Mouse (Mus musculus): Measurements from ENCODE around the gene Tdrd7.

DNA sequence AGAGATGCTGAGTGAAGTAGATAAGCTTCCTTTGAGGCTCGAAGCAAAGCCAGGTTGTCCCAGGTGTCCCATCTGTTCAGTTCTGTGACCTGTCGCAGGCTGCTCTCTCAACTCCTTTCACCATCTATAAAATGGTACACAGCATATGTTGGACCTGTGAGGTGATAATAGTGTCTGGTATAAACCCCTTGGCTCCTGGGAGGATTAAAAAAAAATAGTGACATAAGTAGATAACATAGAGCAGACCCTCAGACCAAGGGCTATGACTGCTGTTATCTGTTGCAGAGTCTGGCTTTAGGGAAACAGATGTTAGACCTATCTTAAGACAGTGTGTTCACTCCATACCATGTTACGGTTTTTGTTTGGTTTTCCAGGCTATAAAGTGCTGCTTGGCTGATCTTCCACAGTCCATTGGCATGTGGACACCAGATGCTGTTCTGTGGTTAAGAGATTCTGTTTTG, 57.9 kb downstream of the Tdrd7 start:
- TF ChIP-seq CTCF (IDR thresholded peaks at IDR 0.05; ENCODE audit: borderline replicate concordance, control insufficient read depth, extremely low read depth, insufficient read depth, low read length, poor library complexity) (no peak), POLR2A (IDR thresholded peaks at IDR 0.05; ENCODE audit: control insufficient read depth, extremely low read depth, insufficient read depth, low read length, poor library complexity) (no peak)
